9 mouse cellular contexts compared by ENCODE assay signal in the genomic region with DNA sequence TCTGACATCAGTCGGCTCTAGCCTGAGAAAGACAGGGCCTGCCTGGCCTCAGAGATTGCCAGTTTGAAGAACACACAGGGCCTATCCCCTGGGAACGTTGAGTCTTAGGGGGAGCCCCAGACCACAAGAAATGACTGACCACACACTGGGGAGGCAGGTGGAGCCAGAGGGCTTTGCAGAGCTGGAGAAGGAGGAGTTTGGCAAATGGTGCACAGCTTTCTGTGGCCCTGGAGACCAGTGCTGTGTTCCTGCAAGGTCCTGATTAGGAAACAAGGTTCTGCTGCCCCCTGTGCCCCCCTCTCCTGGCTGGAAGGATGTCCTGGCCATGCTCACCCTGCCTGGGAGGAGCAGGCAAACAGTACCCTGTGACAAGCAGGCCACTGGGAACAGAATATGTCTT.
A peak's percentile ranks its signal among the peaks of the same experiment; 100 is the strongest.
DNase-seq lines count a peak whose midpoint lies in the region; ATAC-seq and TF ChIP-seq lines count a peak whose summit lies in the region.
"Had no signal": no experiment of that assay in that cellular context is flagged by ENCODE, and none has a peak within 500 bp of the region (broad histone marks: within the 10 kb centered on the region; RNA-seq: fewer than 3 reads in every experiment).

No protein-coding gene starts in this region.

- H3K9me3 ChIP-seq in kidney, embryonic 16.5 days (ENCODE audit: low read length), result no peaks in the 10 kb centered on the region
- H3K9me3 ChIP-seq in embryonic facial prominence, embryonic 14.5 days (ENCODE audit: control insufficient read depth, low read length), result no peaks in the 10 kb centered on the region
- no peaks in the 10 kb centered on the region for H3K9me3 ChIP-seq in liver, embryonic 12.5 days (replicated peaks)
- H3K9me3 ChIP-seq: limb, embryonic 13.5 days had no signal

- H3K4me2 ChIP-seq in kidney, embryonic 16.5 days (replicated peaks; ENCODE audit: low read depth, low read length), result no peak overlapping the region
- H3K4me2 ChIP-seq in embryonic facial prominence, embryonic 14.5 days (ENCODE audit: low read depth, low read length), result no peak overlapping the region
- H3K4me2 ChIP-seq in liver, embryonic 12.5 days, result no peak overlapping the region
- H3K4me2 ChIP-seq: limb, embryonic 13.5 days had no signal

- TF ChIP-seq POLR2A in kidney, adult 2 months (IDR thresholded peaks at IDR 0.05; ENCODE audit: low read depth, low read length), result no peak

- no peaks in the 10 kb centered on the region for H3K27me3 ChIP-seq in kidney, adult 2 months (replicated peaks; ENCODE audit: control insufficient read depth, insufficient read depth, low read length)
- no peaks in the 10 kb centered on the region for H3K27me3 ChIP-seq in kidney, embryonic 16.5 days (ENCODE audit: insufficient read depth, low read length)
- H3K27me3 ChIP-seq in C2C12 (ENCODE audit: control insufficient read depth, insufficient read depth, insufficient read length), result no peaks in the 10 kb centered on the region
- no peaks in the 10 kb centered on the region for H3K27me3 ChIP-seq in embryonic facial prominence, embryonic 14.5 days (replicated peaks; ENCODE audit: control insufficient read depth, insufficient read depth, low read length)
- peaks cover 17% of the 10 kb centered on the region for H3K27me3 ChIP-seq in liver, embryonic 12.5 days (replicated peaks)
- H3K27me3 ChIP-seq: limb, embryonic 13.5 days had no signal

- H3K4me3 ChIP-seq in kidney, adult 2 months (ENCODE audit: insufficient read depth, low read depth, low read length), result no peak overlapping the region
- no peak overlapping the region for H3K4me3 ChIP-seq in kidney, embryonic 16.5 days (ENCODE audit: low read length)
- no peak overlapping the region for H3K4me3 ChIP-seq in C2C12 (ENCODE audit: insufficient read depth, poor library complexity, severe bottlenecking)
- H3K4me3 ChIP-seq in embryonic facial prominence, embryonic 14.5 days (ENCODE audit: low read depth, low read length), result no peak overlapping the region
- no peak overlapping the region for H3K4me3 ChIP-seq in liver, embryonic 12.5 days
- H3K4me3 ChIP-seq: limb, embryonic 13.5 days had no signal

- H3ac ChIP-seq in C2C12 (ENCODE audit: control insufficient read depth, insufficient read length, low read depth), result no peak overlapping the region

- no peaks in the 10 kb centered on the region for H3K79me2 ChIP-seq in C2C12 (ENCODE audit: control insufficient read depth, insufficient read depth)

- no peaks in the 10 kb centered on the region for H3K36me3 ChIP-seq in kidney, adult 2 months (ENCODE audit: control insufficient read depth, insufficient read depth, low read length)
- H3K36me3 ChIP-seq in kidney, embryonic 16.5 days (ENCODE audit: insufficient read depth, low read length), result no peaks in the 10 kb centered on the region
- no peaks in the 10 kb centered on the region for H3K36me3 ChIP-seq in C2C12 (ENCODE audit: control insufficient read depth, insufficient read depth)
- no peaks in the 10 kb centered on the region for H3K36me3 ChIP-seq in embryonic facial prominence, embryonic 14.5 days (ENCODE audit: control insufficient read depth, insufficient read depth, low read length)
- no peaks in the 10 kb centered on the region for H3K36me3 ChIP-seq in liver, embryonic 12.5 days
- H3K36me3 ChIP-seq: limb, embryonic 13.5 days had no signal

- ATAC-seq in kidney, embryonic 16.5 days (ENCODE audit: low FRiP score, low TSS enrichment), result no peak
- ATAC-seq in embryonic facial prominence, embryonic 14.5 days (ENCODE audit: low read depth), result no peak
- peak; percentile 70 to 71 for ATAC-seq in hematopoietic stem cell, adult 5-6 weeks (replicated peaks in 1 of 2; ENCODE audit: insufficient read depth in 1 of 2, low FRiP score in 2 of 2, low TSS enrichment in 1 of 2, low read depth in 1 of 2, poor library complexity in 2 of 2, severe bottlenecking in 2 of 2)
- no peak for ATAC-seq in activated CD4-positive, CD25-positive, alpha-beta regulatory T cell, adult 4 months
- no peak for ATAC-seq in liver, embryonic 12.5 days

- TF ChIP-seq CTCF in kidney, adult 2 months (conservative IDR thresholded peaks at IDR 0.05; ENCODE audit: insufficient read depth, insufficient read length, low read depth, low read length), result peak; percentile 37
- peak; percentile 20 for TF ChIP-seq CTCF in C2C12 (IDR thresholded peaks at IDR 0.05; ENCODE audit: control insufficient read depth, insufficient read depth, insufficient read length)

- no peaks in the 10 kb centered on the region for H3K79me3 ChIP-seq in C2C12 (ENCODE audit: low read depth)

- WGBS in kidney, adult 2 months, result 41% methylated on average over 2 of the region's 2 CpGs
- 43% methylated on average over 2 of the region's 2 CpGs for WGBS in kidney, embryonic 16.5 days
- WGBS in embryonic facial prominence, embryonic 14.5 days, result 31% methylated on average over 2 of the region's 2 CpGs
- 35% methylated on average over 2 of the region's 2 CpGs for WGBS in liver, embryonic 12.5 days (ENCODE audit: insufficient replicate concordance)

- H3K9ac ChIP-seq in kidney, embryonic 16.5 days (replicated peaks; ENCODE audit: low read length), result no peak overlapping the region
- no peak overlapping the region for H3K9ac ChIP-seq in embryonic facial prominence, embryonic 14.5 days (ENCODE audit: low read depth, low read length)
- no peak overlapping the region for H3K9ac ChIP-seq in liver, embryonic 12.5 days
- H3K9ac ChIP-seq: limb, embryonic 13.5 days had no signal

- H3K27ac ChIP-seq in kidney, adult 2 months (ENCODE audit: insufficient read depth, low read depth, low read length), result no peak overlapping the region
- H3K27ac ChIP-seq in kidney, embryonic 16.5 days (ENCODE audit: low read length), result no peak overlapping the region
- no peak overlapping the region for H3K27ac ChIP-seq in embryonic facial prominence, embryonic 14.5 days (replicated peaks; ENCODE audit: low read depth, low read length)
- H3K27ac ChIP-seq in liver, embryonic 12.5 days, result no peak overlapping the region
- H3K27ac ChIP-seq: limb, embryonic 13.5 days had no signal

- H3K4me1 ChIP-seq in kidney, adult 2 months (ENCODE audit: control insufficient read depth, insufficient read depth, low read length), result no peaks in the 10 kb centered on the region
- H3K4me1 ChIP-seq in kidney, embryonic 16.5 days (ENCODE audit: insufficient read depth, low read length), result peaks cover 9% of the 10 kb centered on the region
- peaks cover 12% of the 10 kb centered on the region; the same call in 1 of the 2 replicates for H3K4me1 ChIP-seq in embryonic facial prominence, embryonic 14.5 days (ENCODE audit: control insufficient read depth, insufficient read depth, low read length)
- H3K4me1 ChIP-seq in liver, embryonic 12.5 days, result no peaks in the 10 kb centered on the region

- DNase-seq in kidney, adult 2 months, result peak; percentile 41
- peak; percentile 46 for DNase-seq in embryonic facial prominence, embryonic 14.5 days (ENCODE audit: low spot score)
- DNase-seq in thymus, postnatal 0 days (ENCODE audit: low spot score), result no peak

TF ChIP-seq in C2C12, 6 proteins besides CTCF, POLR2A, EP300 and RAD21:
- no peak for TF ChIP-seq FOSL1 (IDR thresholded peaks at IDR 0.05; ENCODE audit: insufficient read depth, low read length, poor library complexity, severe bottlenecking)
- peak; percentile 37 for TF ChIP-seq MAX (IDR thresholded peaks at IDR 0.05)
- TF ChIP-seq MYOD1 (IDR thresholded peaks at IDR 0.05; ENCODE audit: control insufficient read depth, insufficient read length, low read depth), result peak; percentile 49
- no peak for TF ChIP-seq MYOG (IDR thresholded peaks at IDR 0.05; ENCODE audit: control insufficient read depth, extremely low read depth, insufficient read length)
- TF ChIP-seq CEBPB (IDR thresholded peaks at IDR 0.05; ENCODE audit: low read depth), result no peak
- TF ChIP-seq USF1 (IDR thresholded peaks at IDR 0.05; ENCODE audit: low read depth), result no peak

Comparison
In these comparisons a context has a peak if more than half of its experiments do, and no peak if none do; other contexts are left out.
1. ATAC-seq: peak in hematopoietic stem cell, adult 5-6 weeks (2 of 2); none in kidney, embryonic 16.5 days (single experiment), embryonic facial prominence, embryonic 14.5 days (single experiment), activated CD4-positive, CD25-positive, alpha-beta regulatory T cell, adult 4 months (single experiment) and liver, embryonic 12.5 days (single experiment).